Mouse (Mus musculus) spleen, embryonic (tissue): ENCODE data around the gene Cbx2.

Source experiments
- CTCF ChIA-PET: fragments of 350-600 bp; sonication (Branson Sonifier 250); formaldehyde crosslinking; loops from one replicate; lab custom pipeline; 2022; lab: Charles Lee

Gene Cbx2

GRCm38 (mm10) chr11:119041325-119041716, 18.6 kb downstream of the Cbx2 start:
- CTCF ChIA-PET = interaction anchor here (0.6 to 3.5 kb wide), 2 partner anchors 11 to 19 kb away, joined by 3 to 32 read pairs; no protein-coding TSS in a partner anchor

GRCm38 (mm10) chr11:119041750-119042465, 19.1 kb downstream of the Cbx2 start:
- CTCF ChIA-PET = interaction anchor here (0.5 to 3.5 kb wide), 3 partner anchors 10 to 25 kb away, joined by 3 to 32 read pairs (median 5); no protein-coding TSS in a partner anchor

- CTCF ChIA-PET = interaction anchor here (0.9 to 3.5 kb wide), 5 partner anchors 9 to 148 kb away, joined by 3 to 32 read pairs (median 4); no protein-coding TSS in a partner anchor
Measured at GRCm38 (mm10) chr11:119042466-119043272, 19.9 kb downstream of the Cbx2 start.

- CTCF ChIA-PET = interaction anchor here (0.9 to 3.5 kb wide), 5 partner anchors 9 to 148 kb away, joined by 3 to 32 read pairs (median 4); no protein-coding TSS in a partner anchor
Measured at GRCm38 (mm10) chr11:119043273-119043540, 20.4 kb downstream of the Cbx2 start.

- CTCF ChIA-PET = interaction anchor here (0.6 to 3.5 kb wide), 11 partner anchors 8 to 1309 kb away, joined by 3 to 32 read pairs (median 4); partner anchors contain the start of gene Cbx2
Measured at GRCm38 (mm10) chr11:119043761-119044550, 21.2 kb downstream of the Cbx2 start.

- CTCF ChIA-PET = interaction anchor here (0.7 to 1.2 kb wide), 5 partner anchors 10 to 60 kb away, joined by 3 to 10 read pairs (median 7); no protein-coding TSS in a partner anchor
Measured at GRCm38 (mm10) chr11:119044551-119045337, 22.0 kb downstream of the Cbx2 start.

- CTCF ChIA-PET = interaction anchor here (0.6 to 0.7 kb wide), 4 partner anchors 42 to 1048 kb away, joined by 3 to 9 read pairs (median 3); no protein-coding TSS in a partner anchor
Measured at GRCm38 (mm10) chr11:119046601-119047245, 24.0 kb downstream of the Cbx2 start.

GRCm38 (mm10) chr11:119047261-119048132, 24.7 kb downstream of the Cbx2 start:
- CTCF ChIA-PET = interaction anchor here (0.6 to 0.7 kb wide), 4 partner anchors 41 to 1049 kb away, joined by 3 to 9 read pairs (median 3); no protein-coding TSS in a partner anchor

GRCm38 (mm10) chr11:119048133-119048510, 25.4 kb downstream of the Cbx2 start:
- CTCF ChIA-PET = interaction anchor here (1.3 kb wide), 1 partner anchor 28 kb away, joined by 3 read pairs; no protein-coding TSS in a partner anchor

- CTCF ChIA-PET = interaction anchor here (0.5 to 4.4 kb wide), 6 partner anchors 8 to 107 kb away, joined by 3 to 32 read pairs (median 3); partner anchors contain the start of gene Cbx8
Measured at GRCm38 (mm10) chr11:119050361-119050760, 27.6 kb downstream of the Cbx2 start.

- CTCF ChIA-PET = interaction anchor here (0.6 to 4.4 kb wide), 4 partner anchors 9 to 186 kb away, joined by 3 to 32 read pairs (median 5); partner anchors contain the start of gene Cbx8
Measured at GRCm38 (mm10) chr11:119051426-119051825, 28.7 kb downstream of the Cbx2 start.

- CTCF ChIA-PET = interaction anchor here (0.6 to 4.4 kb wide), 5 partner anchors 10 to 1063 kb away, joined by 3 to 32 read pairs (median 7); partner anchors contain the start of gene Cbx8
Measured at GRCm38 (mm10) chr11:119051927-119052660, 29.3 kb downstream of the Cbx2 start.

GRCm38 (mm10) chr11:119052661-119053256, 30.0 kb downstream of the Cbx2 start:
- CTCF ChIA-PET = interaction anchor here (4.4 kb wide), 1 partner anchor 10 kb away, joined by 32 read pairs; the partner anchor contains the start of gene Cbx8

GRCm38 (mm10) chr11:119053257-119053670, 30.5 kb downstream of the Cbx2 start:
- CTCF ChIA-PET = interaction anchor here (0.8 to 4.4 kb wide), 2 partner anchors 11 to 240 kb away, joined by 3 to 32 read pairs; partner anchors contain the start of gene Cbx8

- CTCF ChIA-PET = interaction anchor here (0.6 to 4.4 kb wide), 6 partner anchors 8 to 1296 kb away, joined by 3 to 32 read pairs (median 4); partner anchors contain the start of genes Cbx2 and Cbx8
Measured at GRCm38 (mm10) chr11:119053738-119054350, 31.1 kb downstream of the Cbx2 start.
